Mouse (Mus musculus): ENCODE measurements around the gene Nme9. TPM values are rescaled to one million over a fixed set of nuclear protein-coding genes. Genes with fewer than 3 reads are reported as not detected.
A peak's percentile ranks its signal among the peaks of the same experiment; 100 is the strongest.

Nme9 gene
- polyA plus RNA-seq, 1 experiment from 2014 or later = not detected

- Histone ChIP-seq H3K27me3 (peaks cover 18% of the 10 kb centered on the region), H3K9ac (no peak overlapping the region), H3K4me1 (peaks cover 33% of the 10 kb centered on the region), H3K9me3 (no peaks in the 10 kb centered on the region), H3K4me2 (no peak overlapping the region), H3K4me3 (no peak overlapping the region), H3K27ac (no peak overlapping the region), H3K36me3 (no peaks in the 10 kb centered on the region)
- 80% methylated on average over 12 of the region's 12 CpGs for WGBS
- no peak for ATAC-seq (ENCODE audit: insufficient number of reproducible peaks, low FRiP score, low TSS enrichment, low read depth)
These were observed 13.3 kb upstream of the Nme9 start for GRCm38 (mm10) chr9:99437781-99438565.

GRCm38 (mm10) chr9:99439064-99439463, 12.2 kb upstream of the Nme9 start:
- 71% methylated on average over 8 of the region's 8 CpGs for WGBS
- Histone ChIP-seq H3K4me2 (no peak overlapping the region), H3K4me1 (peaks cover 29% of the 10 kb centered on the region), H3K27me3 (peaks cover 18% of the 10 kb centered on the region), H3K4me3 (no peak overlapping the region), H3K36me3 (no peaks in the 10 kb centered on the region), H3K27ac (no peak overlapping the region), H3K9me3 (no peaks in the 10 kb centered on the region), H3K9ac (no peak overlapping the region)
- no peak for ATAC-seq (ENCODE audit: insufficient number of reproducible peaks, low FRiP score, low TSS enrichment, low read depth)

- Histone ChIP-seq H3K27ac (no peak overlapping the region), H3K4me1 (peaks cover 15% of the 10 kb centered on the region), H3K4me3 (no peak overlapping the region), H3K4me2 (no peak overlapping the region), H3K9me3 (no peaks in the 10 kb centered on the region), H3K36me3 (no peaks in the 10 kb centered on the region), H3K9ac (no peak overlapping the region), H3K27me3 (peaks cover 18% of the 10 kb centered on the region)
- 52% methylated on average over 5 of the region's 5 CpGs for WGBS
- ATAC-seq (ENCODE audit: insufficient number of reproducible peaks, low FRiP score, low TSS enrichment, low read depth) = no peak
These were observed 10.3 kb upstream of the Nme9 start for GRCm38 (mm10) chr9:99440941-99441340.

- no peak overlapping the region for H3K27ac ChIP-seq
These were observed 9.4 kb upstream of the Nme9 start for GRCm38 (mm10) chr9:99441647-99442433.

GRCm38 (mm10) chr9:99444590-99445178, 6.6 kb upstream of the Nme9 start:
- Histone ChIP-seq H3K4me1 (peaks cover 4% of the 10 kb centered on the region; the same call in 1 of the 2 replicates), H3K9ac (no peak overlapping the region), H3K27me3 (no peaks in the 10 kb centered on the region), H3K4me3 (no peak overlapping the region), H3K4me2 (no peak overlapping the region), H3K9me3 (no peaks in the 10 kb centered on the region), H3K27ac (no peak overlapping the region), H3K36me3 (no peaks in the 10 kb centered on the region)
- no peak for ATAC-seq (ENCODE audit: insufficient number of reproducible peaks, low FRiP score, low TSS enrichment, low read depth)
- 37% methylated on average over 8 of the region's 8 CpGs for WGBS

More at GRCm38 (mm10) chr9:99441647-99442433, 9.4 kb upstream of the Nme9 start:
- no peaks in the 10 kb centered on the region for H3K9me3 ChIP-seq
- WGBS = 84% methylated on average over 4 of the region's 4 CpGs
- peaks cover 18% of the 10 kb centered on the region for H3K27me3 ChIP-seq
- H3K4me1 ChIP-seq = peaks cover 14% of the 10 kb centered on the region
- ATAC-seq (ENCODE audit: insufficient number of reproducible peaks, low FRiP score, low TSS enrichment, low read depth) = peak; percentile 48; the same call in 1 of the 2 replicates
- no peak overlapping the region for H3K9ac ChIP-seq
- H3K4me3 ChIP-seq = no peak overlapping the region
- H3K4me2 ChIP-seq = no peak overlapping the region
- no peaks in the 10 kb centered on the region for H3K36me3 ChIP-seq

GRCm38 (mm10) chr9:99446259-99446658, 5.0 kb upstream of the Nme9 start:
- no peak overlapping the region for H3K9ac ChIP-seq
- ATAC-seq (ENCODE audit: insufficient number of reproducible peaks, low FRiP score, low TSS enrichment, low read depth) = no peak
- no peak overlapping the region for H3K27ac ChIP-seq
- H3K27me3 ChIP-seq = peaks cover 3% of the 10 kb centered on the region; the same call in 1 of the 2 replicates
- H3K4me1 ChIP-seq = peaks cover 6% of the 10 kb centered on the region; the same call in 1 of the 2 replicates
- H3K4me2 ChIP-seq = no peak overlapping the region
- no peaks in the 10 kb centered on the region for H3K36me3 ChIP-seq
- no peaks in the 10 kb centered on the region for H3K9me3 ChIP-seq
- H3K4me3 ChIP-seq = no peak overlapping the region

- no peak for ATAC-seq (ENCODE audit: insufficient number of reproducible peaks, low FRiP score, low TSS enrichment, low read depth)
- Histone ChIP-seq H3K4me2 (no peak overlapping the region), H3K9ac (no peak overlapping the region), H3K9me3 (no peaks in the 10 kb centered on the region), H3K36me3 (no peaks in the 10 kb centered on the region), H3K27me3 (peaks cover 11% of the 10 kb centered on the region; the same call in 1 of the 2 replicates), H3K27ac (no peak overlapping the region), H3K4me1 (peaks cover 7% of the 10 kb centered on the region; the same call in 1 of the 2 replicates), H3K4me3 (no peak overlapping the region)
- 51% methylated on average over 3 of the region's 3 CpGs for WGBS
These were observed 4.0 kb upstream of the Nme9 start for GRCm38 (mm10) chr9:99447323-99447722.

- Histone ChIP-seq H3K4me3 (no peak overlapping the region), H3K4me1 (peaks cover 3% of the 10 kb centered on the region; the same call in 1 of the 2 replicates), H3K4me2 (no peak overlapping the region), H3K9ac (no peak overlapping the region), H3K9me3 (no peaks in the 10 kb centered on the region), H3K36me3 (no peaks in the 10 kb centered on the region), H3K27me3 (peaks cover 11% of the 10 kb centered on the region; the same call in 1 of the 2 replicates), H3K27ac (no peak overlapping the region)
- 43% methylated on average over 9 of the region's 9 CpGs for WGBS
- no peak for ATAC-seq (ENCODE audit: insufficient number of reproducible peaks, low FRiP score, low TSS enrichment, low read depth)
These were observed 1.2 kb upstream of the Nme9 start for GRCm38 (mm10) chr9:99449886-99450647.

GRCm38 (mm10) chr9:99454211-99454610, 2.9 kb downstream of the Nme9 start:
- Histone ChIP-seq H3K4me1 (peaks cover 3% of the 10 kb centered on the region; the same call in 1 of the 2 replicates), H3K9me3 (no peaks in the 10 kb centered on the region), H3K4me2 (no peak overlapping the region), H3K36me3 (no peaks in the 10 kb centered on the region), H3K27me3 (peaks cover 11% of the 10 kb centered on the region; the same call in 1 of the 2 replicates), H3K4me3 (no peak overlapping the region), H3K27ac (no peak overlapping the region), H3K9ac (no peak overlapping the region)
- WGBS = 71% methylated on average over 4 of the region's 4 CpGs
- ATAC-seq (ENCODE audit: insufficient number of reproducible peaks, low FRiP score, low TSS enrichment, low read depth) = no peak

GRCm38 (mm10) chr9:99458529-99459208, 7.4 kb downstream of the Nme9 start:
- H3K9me3 ChIP-seq = no peaks in the 10 kb centered on the region
- 0 out of 2 replicates have a peak, but pooled peaks cover 4% of the 10 kb centered on the region for H3K4me1 ChIP-seq
- ATAC-seq (ENCODE audit: insufficient number of reproducible peaks, low FRiP score, low TSS enrichment, low read depth) = no peak
- no peak overlapping the region for H3K4me3 ChIP-seq
- no peaks in the 10 kb centered on the region for H3K27me3 ChIP-seq
- H3K36me3 ChIP-seq = no peaks in the 10 kb centered on the region
- no peak overlapping the region for H3K4me2 ChIP-seq
- H3K9ac ChIP-seq = no peak overlapping the region
- H3K27ac ChIP-seq = no peak overlapping the region
- 43% methylated on average over 12 of the region's 12 CpGs for WGBS

- ATAC-seq (ENCODE audit: insufficient number of reproducible peaks, low FRiP score, low TSS enrichment, low read depth) = no peak
- WGBS = 89% methylated on average over 4 of the region's 4 CpGs
- Histone ChIP-seq H3K9ac (no peak overlapping the region), H3K4me2 (no peak overlapping the region), H3K4me1 (0 out of 2 replicates have a peak, but pooled peaks cover 4% of the 10 kb centered on the region), H3K4me3 (no peak overlapping the region), H3K36me3 (no peaks in the 10 kb centered on the region), H3K27ac (no peak overlapping the region), H3K9me3 (no peaks in the 10 kb centered on the region), H3K27me3 (no peaks in the 10 kb centered on the region)
These were observed 8.5 kb downstream of the Nme9 start for GRCm38 (mm10) chr9:99459730-99460129.
